Mouse (Mus musculus): Measurements from ENCODE around the gene Itgb1bp1.

Gene Itgb1bp1

GRCm38 (mm10) chr12:21286243-21286622 lies at the start of gene Itgb1bp1:
Gene Itgb1bp1, minus strand, starts transcription at chr12:21286284.
- DNase-seq, result peak; percentile 99 to 100

GRCm38 (mm10) chr12:21335869-21336268 lies 49.8 kb upstream of the Itgb1bp1 start:
- DNase-seq, result no peak

GRCm38 (mm10) chr12:21333766-21334165 lies 47.7 kb upstream of the Itgb1bp1 start:
- no peak for DNase-seq

GRCm38 (mm10) chr12:21333021-21333420 lies 46.9 kb upstream of the Itgb1bp1 start:
- DNase-seq, result no peak

GRCm38 (mm10) chr12:21331711-21332110 lies 45.6 kb upstream of the Itgb1bp1 start:
- no peak for DNase-seq

- no peak for DNase-seq
Measured at GRCm38 (mm10) chr12:21330961-21331576, 45.0 kb upstream of the Itgb1bp1 start.

GRCm38 (mm10) chr12:21329661-21330400 lies 43.7 kb upstream of the Itgb1bp1 start:
- DNase-seq, result no peak

- no peak for DNase-seq
Measured at GRCm38 (mm10) chr12:21326325-21326724, 40.2 kb upstream of the Itgb1bp1 start.

- no peak for DNase-seq
Measured at GRCm38 (mm10) chr12:21325266-21325665, 39.2 kb upstream of the Itgb1bp1 start.

- DNase-seq, result no peak
Measured at GRCm38 (mm10) chr12:21324101-21324500, 38.0 kb upstream of the Itgb1bp1 start.

- DNase-seq, result no peak
Measured at GRCm38 (mm10) chr12:21322856-21323255, 36.8 kb upstream of the Itgb1bp1 start.

- no peak for DNase-seq
Measured at GRCm38 (mm10) chr12:21322296-21322695, 36.2 kb upstream of the Itgb1bp1 start.

- peak; percentile 66 to 76 for DNase-seq
Measured at GRCm38 (mm10) chr12:21321170-21321569, 35.1 kb upstream of the Itgb1bp1 start.

GRCm38 (mm10) chr12:21320317-21320716 lies 34.2 kb upstream of the Itgb1bp1 start:
- DNase-seq, result peak; percentile 52 to 58

GRCm38 (mm10) chr12:21318143-21318895 lies 32.2 kb upstream of the Itgb1bp1 start:
- DNase-seq, result peak; percentile 73 to 77

- DNase-seq, result no peak
Measured at GRCm38 (mm10) chr12:21316869-21317265, 30.8 kb upstream of the Itgb1bp1 start.

- peak; percentile 86 to 91 for DNase-seq
Measured at GRCm38 (mm10) chr12:21315923-21316868, 30.1 kb upstream of the Itgb1bp1 start, which contains the start of gene Iah1. Gene Iah1, plus strand, starts transcription at chr12:21316389.

- no peak for DNase-seq
Measured at GRCm38 (mm10) chr12:21312201-21312600, 26.1 kb upstream of the Itgb1bp1 start.

- DNase-seq, result no peak
Measured at GRCm38 (mm10) chr12:21306721-21307120, 20.6 kb upstream of the Itgb1bp1 start.

- peak; percentile 61 to 63 for DNase-seq
Measured at GRCm38 (mm10) chr12:21305741-21306140, 19.7 kb upstream of the Itgb1bp1 start.

- DNase-seq, result peak; percentile 76 to 88
Measured at GRCm38 (mm10) chr12:21302361-21302783, 16.3 kb upstream of the Itgb1bp1 start.

GRCm38 (mm10) chr12:21301932-21302331 lies 15.8 kb upstream of the Itgb1bp1 start:
- DNase-seq, result peak; percentile 44 to 74

All from kidney, adult 8-10 months (tissue).